Mouse (Mus musculus) lung, adult 2 months (tissue): ENCODE data around the gene Pax5. TPM values are rescaled to one million over a fixed set of nuclear protein-coding genes. Genes with fewer than 3 reads are reported as not detected.

Experiments used
- DNase-seq: peaks from one replicate; pipeline ENCODE4 v3.0.0; 2022
- H3K4me1 ChIP-seq: fragments of 200-500 bp; 2 replicates; pipeline ENCODE4 v1.6.1; 2011; ENCODE audit warnings: low read length; ENCODE audit not compliant: control insufficient read depth, insufficient read depth
- H3K4me3 ChIP-seq: fragments of 200-500 bp; replicated peaks from 2 replicates; pipeline ENCODE3; 2011; ENCODE audit warnings: low read depth, mild to moderate bottlenecking, control low read depth, low read length; ENCODE audit errors: extremely low read depth
- CTCF ChIP-seq: fragments of 200-500 bp; IDR thresholded peaks from 2 replicates; pipeline ENCODE4 v1.5.1; 2011; ENCODE audit warnings: mild to moderate bottlenecking, low read length, control low read depth; ENCODE audit not compliant: insufficient read depth
- POLR2A ChIP-seq: fragments of 200-500 bp; IDR thresholded peaks from 2 replicates; pipeline ENCODE4 v1.6.1; 2011; ENCODE audit warnings: low read depth, mild to moderate bottlenecking, control low read depth, low read length, borderline replicate concordance; ENCODE audit errors: extremely low read depth
- WGBS: fragments of 180-500 bp; shearing (Covaris S2); methylation state at CpG from one replicate; pipeline ENCODE4 v1.1.7; 2018; 5-methylcytosine and 5-hydroxymethylcytosine counted together
- polyA plus RNA-seq: library from polyadenylated mRNA; depleted of rRNA; stranded (reverse); fragments of >200 nt; gene quantifications from 2 replicates; pipeline ENCODE4 v1.2.3, GENCODE M21; 2012

The Pax5 gene
- polyA plus RNA-seq, 1 experiment: 6.1 TPM

DNA sequence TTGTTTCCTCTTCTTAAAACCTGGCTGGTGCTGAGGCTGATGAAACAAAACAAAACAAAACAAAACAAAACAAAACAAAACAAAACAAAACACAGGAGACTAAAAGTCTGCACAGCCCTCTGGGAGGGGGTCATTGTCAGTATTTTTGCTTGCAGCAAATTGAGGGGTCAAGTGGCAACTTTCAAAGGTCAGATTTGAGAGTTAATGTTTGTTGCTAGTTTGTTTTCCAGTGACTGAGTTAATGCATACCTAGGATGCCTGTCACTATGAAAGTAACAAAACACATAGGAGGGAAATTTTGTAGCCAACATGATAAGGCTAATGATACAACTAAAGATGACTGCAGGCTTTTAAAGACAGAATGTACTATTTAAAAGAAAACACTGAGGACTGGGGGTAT lies 13.6 kb downstream of the Pax5 start:
- H3K4me1 ChIP-seq: no peaks in the 10 kb centered on the region
- TF ChIP-seq POLR2A: no peak
- no peak for TF ChIP-seq CTCF
- no peak overlapping the region for H3K4me3 ChIP-seq
- no peak for DNase-seq

GRCm38 (mm10) chr4:44694369-44694768 lies 15.9 kb downstream of the Pax5 start:
- WGBS: 66% methylated on average over 15 of the region's 15 CpGs
- H3K4me3 ChIP-seq: no peak overlapping the region
- no peak for DNase-seq
- TF ChIP-seq POLR2A (no peak), CTCF (no peak)
- no peaks in the 10 kb centered on the region for H3K4me1 ChIP-seq

GRCm38 (mm10) chr4:44685582-44685981 lies 24.7 kb downstream of the Pax5 start:
- TF ChIP-seq POLR2A: no peak
- no peak for TF ChIP-seq CTCF
- Histone ChIP-seq H3K4me1 (no peaks in the 10 kb centered on the region), H3K4me3 (no peak overlapping the region)
- 53% methylated on average over 6 of the region's 6 CpGs for WGBS
- DNase-seq: no peak

DNA sequence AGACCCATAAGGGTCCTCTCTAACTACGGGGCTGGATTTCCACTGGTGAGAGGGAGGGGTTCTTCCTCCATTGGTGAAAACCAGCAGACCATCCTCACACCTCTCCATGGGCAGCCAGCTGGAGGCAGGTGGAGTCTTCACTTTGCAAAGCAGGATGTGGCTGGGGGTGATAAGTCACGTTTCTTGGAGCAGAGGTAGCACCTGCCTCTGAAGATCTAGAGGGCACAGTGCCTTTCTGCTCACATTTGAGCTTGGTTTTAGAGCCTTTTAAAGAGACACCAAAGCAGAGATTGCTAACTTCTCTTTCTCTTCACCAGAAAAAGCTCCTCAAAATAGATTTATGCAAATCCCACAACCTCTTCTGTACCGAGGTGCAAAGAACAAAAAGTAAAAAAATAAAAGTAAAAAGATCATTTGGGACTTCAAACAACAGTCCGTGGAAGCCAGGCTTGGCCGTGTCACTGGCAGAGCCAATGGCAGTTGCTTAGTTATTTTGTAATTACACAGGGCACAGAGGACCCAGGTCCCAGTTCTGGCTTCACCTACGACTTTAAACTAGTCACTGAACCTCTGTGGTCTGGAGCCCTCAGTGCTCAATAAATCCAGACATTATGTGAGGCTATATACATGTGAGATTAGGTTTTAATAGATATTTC lies 29.9 kb downstream of the Pax5 start:
- no peak overlapping the region for H3K4me3 ChIP-seq
- 51% methylated on average over 6 of the region's 6 CpGs for WGBS
- H3K4me1 ChIP-seq: no peaks in the 10 kb centered on the region
- TF ChIP-seq POLR2A (no peak), CTCF (no peak)
- no peak for DNase-seq

- TF ChIP-seq POLR2A: no peak
- TF ChIP-seq CTCF: no peak
- Histone ChIP-seq H3K4me1 (no peaks in the 10 kb centered on the region), H3K4me3 (no peak overlapping the region)
- 45% methylated on average over 5 of the region's 5 CpGs for WGBS
- DNase-seq: no peak
Observed at GRCm38 (mm10) chr4:44678641-44679040, 31.6 kb downstream of the Pax5 start.

DNA sequence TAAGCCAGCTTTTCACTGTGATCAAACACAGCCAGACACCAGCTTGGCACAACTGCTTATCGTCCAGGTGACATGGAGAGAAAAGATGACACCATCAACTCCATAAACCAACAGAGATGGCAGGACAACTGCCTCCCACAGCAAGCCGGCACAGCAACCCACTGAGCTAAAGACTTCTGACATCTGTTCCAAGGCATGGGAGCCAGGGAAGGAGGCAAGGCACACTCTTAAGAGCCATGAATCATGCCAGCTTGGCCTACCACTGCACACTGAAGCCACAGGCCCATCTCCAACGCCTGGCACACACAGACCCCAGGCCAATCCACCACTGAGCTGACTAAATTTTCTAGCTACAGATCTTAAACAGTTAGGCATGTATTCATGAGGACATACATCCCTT lies 32.3 kb downstream of the Pax5 start:
- WGBS: 69% methylated on average over 3 of the region's 3 CpGs
- DNase-seq: no peak
- TF ChIP-seq POLR2A (no peak), CTCF (no peak)
- Histone ChIP-seq H3K4me1 (no peaks in the 10 kb centered on the region), H3K4me3 (no peak overlapping the region)

- TF ChIP-seq POLR2A (no peak), CTCF (no peak)
- no peak overlapping the region for H3K4me3 ChIP-seq
- DNase-seq: no peak
- WGBS: 72% methylated on average over 8 of the region's 8 CpGs
- H3K4me1 ChIP-seq: no peaks in the 10 kb centered on the region
Observed at GRCm38 (mm10) chr4:44674973-44675372, 35.3 kb downstream of the Pax5 start.

DNA sequence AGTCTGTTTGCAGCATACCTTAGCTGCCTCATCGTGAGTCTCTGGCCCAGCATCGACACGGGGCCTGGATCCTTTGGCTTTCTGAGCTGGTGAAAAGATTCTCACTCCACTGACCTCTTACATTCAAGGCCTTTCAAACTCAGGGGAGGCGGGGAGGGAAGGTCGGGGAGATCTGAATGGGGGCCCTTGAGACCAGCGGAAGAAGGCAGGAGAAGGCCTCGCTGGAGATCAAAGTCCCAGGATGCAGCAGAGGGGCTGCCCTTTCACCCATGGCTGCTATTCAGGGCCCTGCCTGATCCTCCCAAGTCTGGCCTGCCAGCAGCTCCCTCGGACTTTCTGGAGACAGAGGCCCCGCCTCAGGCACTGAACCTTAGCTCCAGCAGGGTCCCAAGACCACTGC lies 36.6 kb downstream of the Pax5 start:
- 57% methylated on average over 9 of the region's 9 CpGs for WGBS
- no peak for DNase-seq
- Histone ChIP-seq H3K4me1 (no peaks in the 10 kb centered on the region), H3K4me3 (no peak overlapping the region)
- TF ChIP-seq CTCF: no peak
- TF ChIP-seq POLR2A: no peak

DNA sequence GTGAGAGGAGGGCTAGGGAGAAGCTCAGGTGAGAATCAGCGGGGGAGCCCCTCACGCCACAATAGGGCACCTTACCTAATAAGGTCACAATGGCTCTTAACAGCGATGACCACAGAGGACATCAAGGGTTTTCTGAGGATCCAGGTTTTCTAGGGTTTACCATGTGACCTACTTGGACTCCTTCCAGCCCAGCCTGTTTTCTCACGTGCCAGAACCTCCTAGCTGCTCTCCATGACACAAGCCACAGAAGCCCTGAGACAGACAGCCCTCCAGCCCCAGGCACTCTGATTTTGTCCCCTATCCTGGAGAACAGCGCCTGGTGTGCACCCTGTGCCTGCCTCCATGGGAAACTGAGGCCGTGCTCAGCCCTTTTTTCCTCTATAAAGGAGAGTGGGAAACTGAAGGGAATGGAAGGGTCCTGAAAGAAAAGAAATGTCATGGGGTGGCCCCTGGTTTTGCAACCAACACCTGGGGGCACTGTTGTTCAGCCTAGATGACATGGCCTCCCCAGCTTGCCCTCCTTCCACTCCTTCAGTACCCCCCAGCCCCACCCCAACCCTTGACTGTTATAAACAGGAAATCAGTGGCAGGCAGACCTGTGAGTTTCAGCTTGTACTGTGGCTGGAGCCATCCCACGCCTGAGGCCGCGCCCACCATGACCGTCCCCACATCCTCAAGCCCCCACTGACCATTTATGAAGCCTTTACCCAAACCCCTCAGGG lies 37.9 kb downstream of the Pax5 start:
- no peaks in the 10 kb centered on the region for H3K4me1 ChIP-seq
- H3K4me3 ChIP-seq: no peak overlapping the region
- no peak for DNase-seq
- TF ChIP-seq CTCF (no peak), POLR2A (no peak)
- WGBS: 37% methylated on average over 10 of the region's 10 CpGs

DNA sequence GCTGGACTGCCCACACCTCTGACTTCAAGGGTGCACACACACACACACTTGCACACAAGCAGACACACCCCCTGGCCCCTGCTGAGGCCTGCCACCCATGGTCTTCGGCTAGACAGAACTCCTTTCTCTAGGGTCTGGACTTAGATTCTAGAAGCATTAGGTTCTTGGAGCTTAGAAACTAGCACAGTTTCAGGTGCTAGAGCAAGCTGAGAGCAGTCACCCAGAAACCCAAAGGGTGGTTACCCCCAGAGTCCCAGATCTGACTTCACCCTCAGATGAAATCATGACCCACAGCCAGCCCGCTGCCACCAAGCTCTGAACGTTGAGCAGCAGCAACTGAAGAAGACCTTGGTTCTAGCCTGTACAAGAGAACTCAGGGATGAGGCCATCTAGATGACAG lies 38.8 kb downstream of the Pax5 start:
- 77% methylated on average over 3 of the region's 3 CpGs for WGBS
- H3K4me3 ChIP-seq: no peak overlapping the region
- no peak for DNase-seq
- no peaks in the 10 kb centered on the region for H3K4me1 ChIP-seq
- TF ChIP-seq CTCF (no peak), POLR2A (no peak)

DNA sequence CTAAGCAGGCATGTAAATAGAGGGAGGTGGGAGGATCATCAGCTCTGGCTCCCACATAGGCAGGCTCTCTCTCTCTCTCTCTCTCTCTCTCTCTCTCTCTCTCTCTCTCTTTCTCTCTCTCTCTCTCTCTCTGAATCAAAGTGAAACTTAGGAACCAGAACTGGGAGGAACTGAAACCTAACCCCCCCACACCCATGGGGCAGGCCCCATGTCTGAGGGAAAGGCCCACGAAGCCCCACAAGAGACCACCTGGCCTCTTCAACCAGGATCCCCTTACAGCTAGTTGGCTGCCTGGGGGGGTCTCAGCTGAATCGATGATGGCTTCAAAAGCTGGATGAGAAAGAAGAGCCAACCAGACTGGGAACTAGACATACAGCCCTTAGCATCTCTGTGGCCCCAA lies 39.3 kb downstream of the Pax5 start:
- Histone ChIP-seq H3K4me1 (no peaks in the 10 kb centered on the region), H3K4me3 (no peak overlapping the region)
- no peak for DNase-seq
- WGBS: 83% methylated on average over 2 of the region's 2 CpGs
- TF ChIP-seq POLR2A: no peak
- TF ChIP-seq CTCF: no peak
